Mouse (Mus musculus) liver, adult 2 months (tissue): Measurements from ENCODE around the gene Slc39a2. TPM values are rescaled to one million over a fixed set of nuclear protein-coding genes. Genes with fewer than 3 reads are reported as not detected.
"Not testable (repeated sequence)": the region's sequence is repeated elsewhere in the genome, so short reads cannot be mapped to it uniquely, and the experiment has no call there.

Experiments
- DNase-seq: peaks from one replicate; pipeline ENCODE4 v3.0.0-alpha.2; 2011; ENCODE audit warnings: low read depth, low spot score; ENCODE audit errors: extremely low read depth
- H3K27ac ChIP-seq: fragments of 200-500 bp; replicated peaks from 2 replicates; pipeline ENCODE4 v1.5.1; 2012; ENCODE audit warnings: low read depth, mild to moderate bottlenecking, control low read depth, inconsistent platforms, low read length; ENCODE audit not compliant: insufficient read depth
- H3K27me3 ChIP-seq: fragments of 200-500 bp; 2 replicates; pipeline ENCODE4 v1.6.1; 2012; ENCODE audit warnings: mild to moderate bottlenecking, moderate library complexity, low read length, inconsistent platforms; ENCODE audit not compliant: control insufficient read depth, insufficient read depth
- H3K36me3 ChIP-seq: fragments of 200-500 bp; 2 replicates; pipeline ENCODE4 v1.6.1; 2012; ENCODE audit warnings: low read length, inconsistent platforms; ENCODE audit not compliant: control insufficient read depth, insufficient read depth
- H3K4me1 ChIP-seq: fragments of 200-500 bp; 2 replicates; pipeline ENCODE4 v1.6.1; 2011; ENCODE audit warnings: low read length; ENCODE audit not compliant: control insufficient read depth, insufficient read depth
- H3K4me3 ChIP-seq: fragments of 200-500 bp; 2 replicates; pipeline ENCODE4 v1.5.1; 2011; ENCODE audit warnings: low read depth, mild to moderate bottlenecking, control low read depth, low read length, moderate library complexity; ENCODE audit not compliant: insufficient read depth
- H3K79me2 ChIP-seq: fragments of 200-500 bp; 2 replicates; pipeline ENCODE4 v1.6.1; 2012; ENCODE audit warnings: inconsistent platforms, mild to moderate bottlenecking, low read length, moderate library complexity; ENCODE audit not compliant: control insufficient read depth, insufficient read depth
- H3K9ac ChIP-seq: fragments of 200-500 bp; 2 replicates; pipeline ENCODE4 v1.6.1; 2012; ENCODE audit warnings: low read depth, mild to moderate bottlenecking, control low read depth, inconsistent platforms, low read length
- CTCF ChIP-seq: fragments of 200-500 bp; IDR thresholded peaks from 2 replicates; pipeline ENCODE4 v1.5.1; 2011; ENCODE audit warnings: low read depth, low read length, control low read depth
- POLR2A ChIP-seq: fragments of 200-500 bp; IDR thresholded peaks from 2 replicates; pipeline ENCODE4 v1.6.1; 2011; ENCODE audit warnings: low read length, control low read depth; ENCODE audit not compliant: insufficient read depth; ENCODE audit errors: extremely low read depth
- WGBS: fragments of 180-500 bp; shearing (Covaris S2); methylation state at CpG from one replicate; pipeline ENCODE4 v1.1.7; 2018; 5-methylcytosine and 5-hydroxymethylcytosine counted together
- polyA plus RNA-seq: library from polyadenylated mRNA; depleted of rRNA; stranded (reverse); fragments of >200 nt; gene quantifications from 2 replicates; pipeline ENCODE4 v1.2.3, GENCODE M21; 2012
- total RNA-seq: library from RNA; depleted of rRNA; stranded (reverse); fragments of >200 nt; gene quantifications from 2 replicates; pipeline ENCODE4 v1.2.3, GENCODE M21; 2014

Slc39a2 gene
- total and polyA plus RNA-seq, 2 experiments: 0.65 to 1.8 TPM

DNA sequence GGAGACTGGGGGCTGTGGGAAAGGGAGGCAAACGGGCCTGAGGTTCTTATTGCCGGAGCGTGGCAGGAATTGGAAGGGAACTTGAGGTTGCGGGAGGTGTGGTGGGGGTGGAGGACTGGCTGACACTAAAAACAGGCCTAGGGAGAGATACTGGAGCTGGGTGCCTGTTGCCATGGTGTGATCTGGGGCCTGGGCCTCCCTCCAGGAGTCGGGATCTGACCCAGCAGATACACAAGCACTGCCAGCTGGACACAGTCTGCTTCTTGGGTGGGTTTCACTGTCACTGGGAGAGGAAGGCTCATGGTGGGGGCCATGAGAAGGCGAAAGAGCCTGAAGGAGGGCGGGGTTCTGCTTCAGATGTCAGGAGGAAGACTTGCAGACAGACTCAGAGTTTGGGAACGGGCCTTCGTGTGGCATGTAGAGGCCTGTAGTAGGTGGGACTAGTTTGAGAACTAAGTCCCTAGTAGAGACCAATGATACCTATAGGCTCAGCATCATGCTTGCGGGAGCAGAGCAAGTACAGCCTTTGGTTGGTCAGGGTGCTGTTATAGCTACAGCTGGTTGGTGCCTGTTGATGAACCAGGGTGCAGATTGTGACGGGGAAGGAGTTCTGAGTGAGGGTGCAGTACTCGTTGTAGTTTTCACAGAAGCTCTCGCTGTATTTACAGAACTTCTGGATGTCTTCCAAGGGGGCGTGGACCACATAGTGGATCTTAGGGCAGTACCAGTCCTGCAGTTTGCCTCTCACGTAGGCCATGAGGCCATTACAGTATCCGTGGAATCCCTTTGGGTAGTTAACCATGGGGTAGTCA, 29.3 kb downstream of the Slc39a2 start:
- Histone ChIP-seq H3K4me1 (peaks cover 8% of the 10 kb centered on the region), H3K36me3 (no peaks in the 10 kb centered on the region), H3K27ac (peak overlapping the region; percentile 3), H3K4me3 (no peak overlapping the region), H3K27me3 (no peaks in the 10 kb centered on the region), H3K9ac (no peak overlapping the region), H3K79me2 (no peaks in the 10 kb centered on the region)
- WGBS: 57% methylated on average over 16 of the region's 16 CpGs
- TF ChIP-seq CTCF (no peak), POLR2A (no peak)
- DNase-seq: peak; percentile 76

DNA sequence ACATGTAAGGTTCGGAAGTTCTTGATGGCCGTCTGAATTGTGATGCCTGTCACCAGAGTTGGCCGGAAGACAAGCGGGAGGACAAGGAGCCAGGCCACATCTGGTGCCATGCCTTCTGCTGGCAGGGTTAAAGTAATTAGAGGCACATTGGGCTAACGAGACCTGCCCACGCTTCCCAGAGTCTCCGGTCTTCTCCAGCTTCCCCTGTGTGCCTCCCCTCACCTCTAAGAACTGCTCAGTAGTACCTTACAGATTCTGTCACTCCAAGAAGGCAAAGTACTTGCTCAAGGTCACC, 29.8 kb downstream of the Slc39a2 start, which contains the start of gene Rnase13:
Gene Rnase13 (minus strand): TSS at position 203 of the 295 bp plus-strand sequence.
- Histone ChIP-seq H3K27me3 (no peaks in the 10 kb centered on the region), H3K4me3 (no peak within 1 kb of the TSS), H3K27ac (peak within 1 kb of the TSS; percentile 3), H3K9ac (no peak within 1 kb of the TSS), H3K36me3 (no peaks in the 10 kb centered on the region), H3K79me2 (no peaks in the 10 kb centered on the region), H3K4me1 (peaks cover 8% of the 10 kb centered on the region)
- DNase-seq: no peak
- no peak for TF ChIP-seq POLR2A
- no peak for TF ChIP-seq CTCF
- WGBS: 47% methylated on average over 7 of the region's 7 CpGs

DNA sequence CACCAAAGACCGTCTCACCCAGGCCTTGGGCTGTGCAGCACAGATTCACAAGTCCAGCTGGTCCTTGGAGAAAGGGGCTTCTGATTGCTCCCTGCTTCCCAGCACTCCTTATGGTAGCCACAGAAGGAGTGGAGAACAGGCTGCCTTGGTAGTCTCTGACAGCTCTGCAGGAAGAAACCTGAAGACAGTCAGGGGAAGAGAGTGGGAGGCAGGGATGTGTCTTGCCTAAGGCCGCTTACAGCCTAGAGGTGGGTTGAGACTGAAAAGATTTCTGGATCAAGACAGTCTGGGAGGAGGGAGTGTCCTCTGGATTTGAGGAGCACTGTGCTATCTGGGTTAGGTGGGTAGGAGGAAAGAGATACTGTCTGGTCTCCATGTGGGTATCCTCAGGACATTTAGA, 30.2 kb downstream of the Slc39a2 start:
- DNase-seq: no peak
- Histone ChIP-seq H3K9ac (no peak overlapping the region), H3K4me3 (no peak overlapping the region), H3K36me3 (no peaks in the 10 kb centered on the region), H3K4me1 (peaks cover 8% of the 10 kb centered on the region), H3K27ac (no peak overlapping the region), H3K79me2 (no peaks in the 10 kb centered on the region), H3K27me3 (no peaks in the 10 kb centered on the region)
- WGBS: 94% methylated on average over 2 of the region's 2 CpGs
- TF ChIP-seq CTCF: no peak
- TF ChIP-seq POLR2A: no peak

DNA sequence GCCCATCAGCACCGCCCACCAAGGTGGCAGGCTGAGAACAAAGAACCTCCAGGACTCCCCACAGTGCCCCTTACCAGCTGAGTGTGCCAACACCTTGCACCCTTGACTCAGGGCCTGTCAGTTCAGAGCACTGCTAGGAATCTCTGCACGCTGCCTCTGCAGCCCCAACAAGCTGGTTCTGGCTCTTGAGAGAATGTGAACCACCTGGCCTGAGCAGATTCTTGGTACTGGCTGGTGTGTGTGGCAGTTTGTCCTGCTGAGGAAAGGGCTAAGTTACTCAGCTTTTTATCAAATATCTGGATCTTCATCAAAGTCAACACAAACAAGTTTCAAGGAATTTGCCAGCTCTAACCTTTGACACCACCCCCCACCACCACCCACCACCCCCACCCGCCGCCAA, 30.8 kb downstream of the Slc39a2 start:
- Histone ChIP-seq H3K4me1 (peaks cover 8% of the 10 kb centered on the region), H3K9ac (no peak overlapping the region), H3K36me3 (no peaks in the 10 kb centered on the region), H3K79me2 (no peaks in the 10 kb centered on the region), H3K27me3 (no peaks in the 10 kb centered on the region), H3K4me3 (no peak overlapping the region), H3K27ac (no peak overlapping the region)
- no peak for DNase-seq
- TF ChIP-seq CTCF (no peak), POLR2A (no peak)
- WGBS: 89% methylated on average over 4 of the region's 4 CpGs

DNA sequence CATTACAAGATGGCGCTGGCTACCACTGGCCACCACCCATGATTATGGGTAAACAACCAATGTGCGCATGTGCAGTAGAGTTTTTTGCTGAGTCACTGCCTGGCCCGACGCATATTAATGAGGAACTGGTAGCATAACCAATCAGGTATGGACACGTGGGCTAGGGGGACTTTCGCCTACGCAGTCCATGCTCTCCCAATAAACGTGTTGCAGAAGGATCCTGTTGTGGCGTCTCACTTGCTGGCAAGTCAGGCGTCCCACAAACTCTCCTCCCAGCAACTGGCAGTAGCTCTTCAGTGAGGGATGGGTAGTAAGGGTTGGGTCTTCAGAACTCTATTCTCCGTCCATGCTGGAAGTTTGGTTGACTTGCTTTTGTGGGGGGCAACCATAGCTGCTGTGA, 34.2 kb downstream of the Slc39a2 start:
- H3K79me2 ChIP-seq, DNase-seq, H3K9ac ChIP-seq, H3K36me3 ChIP-seq, H3K27me3 ChIP-seq, H3K4me3 ChIP-seq, H3K27ac ChIP-seq: not testable (repeated sequence)
- 95% methylated on average over 11 of the region's 11 CpGs for WGBS
- peaks cover 18% of the 10 kb centered on the region for H3K4me1 ChIP-seq

DNA sequence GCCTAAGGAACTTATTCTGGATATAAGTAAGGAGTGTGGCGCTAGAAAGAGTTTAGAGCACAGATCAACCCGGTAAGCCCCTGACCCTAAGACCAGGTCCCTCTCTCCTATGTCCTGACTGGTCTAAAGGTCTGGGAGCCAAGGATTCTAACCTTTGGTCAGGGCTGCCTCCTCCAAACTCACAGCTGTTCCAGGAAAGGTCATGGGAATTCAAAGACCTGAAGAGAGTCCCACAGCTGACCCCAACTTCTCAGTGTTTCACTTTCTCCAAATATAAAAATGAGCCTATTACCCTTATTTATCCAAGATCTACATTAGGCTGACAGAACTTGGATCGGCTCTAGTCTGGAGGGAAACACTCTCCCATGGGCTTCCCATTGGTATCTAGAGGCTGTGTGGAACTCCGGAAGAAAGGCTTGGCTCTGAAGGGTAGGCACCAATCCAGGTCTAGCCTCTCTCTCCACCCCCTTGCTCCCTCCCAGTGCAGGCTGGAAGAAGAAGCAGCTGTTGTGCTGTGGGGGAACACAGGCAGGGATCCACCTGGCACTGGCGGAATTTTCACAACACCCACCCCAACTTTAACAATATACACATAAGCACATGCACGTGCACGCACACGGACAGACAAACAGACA, 36.7 kb downstream of the Slc39a2 start:
- Histone ChIP-seq H3K79me2 (no peaks in the 10 kb centered on the region), H3K4me1 (peaks cover 17% of the 10 kb centered on the region), H3K27me3 (no peaks in the 10 kb centered on the region), H3K9ac (peak overlapping the region; percentile 69), H3K27ac (peak overlapping the region; percentile 99), H3K36me3 (no peaks in the 10 kb centered on the region), H3K4me3 (peak overlapping the region; percentile 21)
- TF ChIP-seq POLR2A: 0 out of 2 replicates have a peak, but pooled peaks have one; percentile 38
- no peak for TF ChIP-seq CTCF
- DNase-seq: peak; percentile 98
- WGBS: 15% methylated on average over 8 of the region's 8 CpGs
